Mouse (Mus musculus): ENCODE data around the gene Pnmal2. TPM values are rescaled to one million over a fixed set of nuclear protein-coding genes. Genes with fewer than 3 reads are reported as not detected.

Gene Pnmal2
- polyA plus RNA-seq, 1 experiment, result not detected

- H3K4me1 ChIP-seq, result peaks cover 3% of the 10 kb centered on the region; the same call in 1 of the 2 replicates
- no peak overlapping the region for H3K4me3 ChIP-seq (replicated peaks)
- H3K9me3 ChIP-seq, result 0 out of 2 replicates have a peak, but pooled peaks cover 4% of the 10 kb centered on the region
- no peaks in the 10 kb centered on the region for H3K27me3 ChIP-seq (replicated peaks)
- no peak for TF ChIP-seq GATA1 (IDR thresholded peaks at IDR 0.05; ENCODE audit: borderline replicate concordance, low read length)
- no peak for TF ChIP-seq FLI1 (IDR thresholded peaks at IDR 0.05; ENCODE audit: low read length)
- H3K36me3 ChIP-seq (replicated peaks; ENCODE audit: low read length), result no peaks in the 10 kb centered on the region
These were observed 29.5 kb downstream of the Pnmal2 start for GRCm38 (mm10) chr7:16974018-16974417.

GRCm38 (mm10) chr7:16976298-16976697 lies 31.8 kb downstream of the Pnmal2 start:
- Histone ChIP-seq H3K4me1 (peaks cover 21% of the 10 kb centered on the region), H3K4me3 (replicated peaks) (no peak overlapping the region), H3K27me3 (replicated peaks) (no peaks in the 10 kb centered on the region), H3K36me3 (replicated peaks; ENCODE audit: low read length) (no peaks in the 10 kb centered on the region), H3K9me3 (no peaks in the 10 kb centered on the region)
- TF ChIP-seq GATA1 (IDR thresholded peaks at IDR 0.05; ENCODE audit: borderline replicate concordance, low read length), result no peak
- no peak for TF ChIP-seq FLI1 (IDR thresholded peaks at IDR 0.05; ENCODE audit: low read length)

- Histone ChIP-seq H3K36me3 (replicated peaks; ENCODE audit: low read length) (no peaks in the 10 kb centered on the region), H3K9me3 (no peaks in the 10 kb centered on the region), H3K27me3 (replicated peaks) (no peaks in the 10 kb centered on the region), H3K4me1 (peaks cover 36% of the 10 kb centered on the region), H3K4me3 (replicated peaks) (no peak overlapping the region)
- TF ChIP-seq GATA1 (IDR thresholded peaks at IDR 0.05; ENCODE audit: borderline replicate concordance, low read length) (no peak), FLI1 (IDR thresholded peaks at IDR 0.05; ENCODE audit: low read length) (no peak)
These were observed 33.7 kb downstream of the Pnmal2 start for GRCm38 (mm10) chr7:16978173-16978572.

GRCm38 (mm10) chr7:16978593-16978992 lies 34.1 kb downstream of the Pnmal2 start:
- Histone ChIP-seq H3K4me1 (peaks cover 40% of the 10 kb centered on the region), H3K4me3 (replicated peaks) (no peak overlapping the region), H3K27me3 (replicated peaks) (no peaks in the 10 kb centered on the region), H3K9me3 (no peaks in the 10 kb centered on the region), H3K36me3 (replicated peaks; ENCODE audit: low read length) (no peaks in the 10 kb centered on the region)
- no peak for TF ChIP-seq FLI1 (IDR thresholded peaks at IDR 0.05; ENCODE audit: low read length)
- TF ChIP-seq GATA1 (IDR thresholded peaks at IDR 0.05; ENCODE audit: borderline replicate concordance, low read length), result no peak

- TF ChIP-seq GATA1 (IDR thresholded peaks at IDR 0.05; ENCODE audit: borderline replicate concordance, low read length) (no peak), FLI1 (IDR thresholded peaks at IDR 0.05; ENCODE audit: low read length) (no peak)
- no peaks in the 10 kb centered on the region for H3K36me3 ChIP-seq (replicated peaks; ENCODE audit: low read length)
- H3K9me3 ChIP-seq, result no peaks in the 10 kb centered on the region
- H3K4me1 ChIP-seq, result peaks cover 45% of the 10 kb centered on the region
- H3K27me3 ChIP-seq (replicated peaks), result no peaks in the 10 kb centered on the region
- peak overlapping the region; percentile 89 for H3K4me3 ChIP-seq (replicated peaks)
These were observed 35.9 kb downstream of the Pnmal2 start for GRCm38 (mm10) chr7:16980348-16980747.

- no peaks in the 10 kb centered on the region for H3K9me3 ChIP-seq
- no peaks in the 10 kb centered on the region for H3K36me3 ChIP-seq (replicated peaks; ENCODE audit: low read length)
- H3K27me3 ChIP-seq (replicated peaks), result no peaks in the 10 kb centered on the region
- peak within 1 kb of the TSS; percentile 68 for H3K4me3 ChIP-seq (replicated peaks)
- TF ChIP-seq FLI1 (IDR thresholded peaks at IDR 0.05; ENCODE audit: low read length), result no peak
- no peak for TF ChIP-seq GATA1 (IDR thresholded peaks at IDR 0.05; ENCODE audit: borderline replicate concordance, low read length)
- peaks cover 64% of the 10 kb centered on the region for H3K4me1 ChIP-seq
These were observed 38.5 kb downstream of the Pnmal2 start, which contains the start of gene Gm42372 for GRCm38 (mm10) chr7:16982859-16983568. Gene Gm42372 (plus strand): TSS chr7:16983086.

- no peaks in the 10 kb centered on the region for H3K9me3 ChIP-seq
- no peak overlapping the region for H3K4me3 ChIP-seq (replicated peaks)
- H3K27me3 ChIP-seq (replicated peaks), result no peaks in the 10 kb centered on the region
- peaks cover 59% of the 10 kb centered on the region for H3K4me1 ChIP-seq
- H3K36me3 ChIP-seq (replicated peaks; ENCODE audit: low read length), result no peaks in the 10 kb centered on the region
- TF ChIP-seq GATA1 (IDR thresholded peaks at IDR 0.05; ENCODE audit: borderline replicate concordance, low read length) (no peak), FLI1 (IDR thresholded peaks at IDR 0.05; ENCODE audit: low read length) (no peak)
These were observed 43.2 kb downstream of the Pnmal2 start for GRCm38 (mm10) chr7:16987541-16988149.

GRCm38 (mm10) chr7:16988405-16988804 lies 43.9 kb downstream of the Pnmal2 start:
- Histone ChIP-seq H3K4me1 (peaks cover 54% of the 10 kb centered on the region), H3K27me3 (replicated peaks) (no peaks in the 10 kb centered on the region)
- TF ChIP-seq GATA1 (IDR thresholded peaks at IDR 0.05; ENCODE audit: borderline replicate concordance, low read length) (no peak), FLI1 (IDR thresholded peaks at IDR 0.05; ENCODE audit: low read length) (no peak)

GRCm38 (mm10) chr7:16990006-16990744 lies 45.7 kb downstream of the Pnmal2 start:
- Histone ChIP-seq H3K4me1 (peaks cover 62% of the 10 kb centered on the region), H3K9me3 (no peaks in the 10 kb centered on the region), H3K4me3 (replicated peaks) (peak overlapping the region; percentile 28), H3K27me3 (replicated peaks) (peaks cover 2% of the 10 kb centered on the region), H3K36me3 (replicated peaks; ENCODE audit: low read length) (peaks cover 6% of the 10 kb centered on the region)
- TF ChIP-seq FLI1 (IDR thresholded peaks at IDR 0.05; ENCODE audit: low read length), result no peak
- TF ChIP-seq GATA1 (IDR thresholded peaks at IDR 0.05; ENCODE audit: borderline replicate concordance, low read length), result 0 out of 3 replicates have a peak, but pooled peaks have one; percentile 17

More at GRCm38 (mm10) chr7:16988405-16988804, 43.9 kb downstream of the Pnmal2 start:
- no peak overlapping the region for H3K4me3 ChIP-seq (replicated peaks)
- no peaks in the 10 kb centered on the region for H3K36me3 ChIP-seq (replicated peaks; ENCODE audit: low read length)
- no peaks in the 10 kb centered on the region for H3K9me3 ChIP-seq

All from megakaryocyte, embryonic 14.5 days (primary cell).